Mouse (Mus musculus) liver, embryonic 14.5 days (tissue): Measurements from ENCODE around the gene Elmod2. TPM values are rescaled to one million over a fixed set of nuclear protein-coding genes. Genes with fewer than 3 reads are reported as not detected.

ENCODE experiments used
- ATAC-seq: fragments of 200-750 bp; cut with Nextera tagmentation; 2 replicates; pipeline ENCODE4 v1.8.0; 2017; ENCODE audit warnings: moderate number of reproducible peaks, mild to moderate bottlenecking, moderate library complexity; ENCODE audit not compliant: insufficient read depth
- DNase-seq, 3 experiments: peaks; one replicate each; pipeline ENCODE4 v3.0.0-alpha.2; 2012 to 2013; ENCODE audit warnings: low read depth in 3 of 3, low spot score in 3 of 3
- H3K27ac ChIP-seq: fragments of 300-500 bp; sonication (generic); 2 replicates; pipeline ENCODE4 v1.5.1; 2014; ENCODE audit warnings: moderate library complexity, mild to moderate bottlenecking, control low read depth, inconsistent platforms
- H3K27me3 ChIP-seq: fragments of 300-500 bp; sonication (generic); 2 replicates; pipeline ENCODE4 v1.6.1; 2014; ENCODE audit warnings: mild to moderate bottlenecking, low read length, moderate library complexity; ENCODE audit not compliant: control insufficient read depth, insufficient read depth
- H3K36me3 ChIP-seq: fragments of 300-500 bp; sonication (generic); replicated peaks from 2 replicates; pipeline ENCODE4 v1.6.1; 2014; ENCODE audit warnings: low read depth; ENCODE audit not compliant: control insufficient read depth, insufficient read depth
- H3K4me1 ChIP-seq, 2 experiments: fragments of 200-500 bp in 1 of 2; fragments of 300-500 bp in 1 of 2; sonication (generic) in 1 of 2; replicated peaks; 2 replicates each; pipeline ENCODE4 v1.6.1; 2012 to 2014; ENCODE audit warnings: antibody characterized with exemption in 1 of 2, inconsistent platforms in 1 of 2, low read length in 1 of 2; ENCODE audit not compliant: control insufficient read depth in 2 of 2, insufficient read depth in 2 of 2
- H3K4me2 ChIP-seq: fragments of 300-500 bp; sonication (generic); 2 replicates; pipeline ENCODE4 v1.6.1; 2014; ENCODE audit warnings: low read depth, mild to moderate bottlenecking, control low read depth, moderate library complexity
- H3K4me3 ChIP-seq, 2 experiments: fragments of 200-500 bp in 1 of 2; fragments of 300-500 bp in 1 of 2; sonication (generic) in 1 of 2; 2 replicates each; pipeline ENCODE4 v1.5.1; 2012 to 2014; ENCODE audit warnings: low read depth in 2 of 2, low read length in 2 of 2, mild to moderate bottlenecking in 2 of 2, control low read depth in 1 of 2, inconsistent platforms in 1 of 2, moderate library complexity in 1 of 2; ENCODE audit not compliant: insufficient read depth in 1 of 2
- H3K9ac ChIP-seq: fragments of 300-500 bp; sonication (generic); replicated peaks from 2 replicates; pipeline ENCODE4 v1.6.1; 2014; ENCODE audit warnings: mild to moderate bottlenecking, control low read depth, moderate library complexity
- H3K9me3 ChIP-seq: fragments of 300-500 bp; sonication (generic); 2 replicates; pipeline ENCODE4 v1.6.1; 2016; ENCODE audit warnings: low read length, mixed read lengths; ENCODE audit not compliant: control insufficient read depth
- CTCF ChIP-seq: IDR thresholded peaks from 2 replicates; pipeline ENCODE4 v1.5.1; 2016; ENCODE audit warnings: antibody characterized with exemption, low read depth, control low read depth
- EP300 ChIP-seq: IDR thresholded peaks from 2 replicates; pipeline ENCODE4 v1.6.1; 2016; ENCODE audit warnings: antibody characterized with exemption, low read depth
- WGBS: fragments of 180-500 bp; shearing (Covaris S2); extraction: QIAGEN DNeasy Blood & Tissue Kit; methylation state at CpG from one replicate; pipeline ENCODE4 v1.1.7; 2014; ENCODE audit not compliant: insufficient replicate concordance; 5-methylcytosine and 5-hydroxymethylcytosine counted together
- polyA plus RNA-seq, 2 experiments: library from polyadenylated mRNA; depleted of rRNA in 1 of 2; stranded (reverse) in 1 of 2; unstranded in 1 of 2; fragments of >200 nt; fragmentation: Nextera tagmentation in 1 of 2; extraction: Ambion mirVana in 1 of 2; gene quantifications; 2 replicates each; pipeline versions ENCODE4 v1.2.1 to v1.2.3; 2012 to 2014

Elmod2 gene
- polyA plus RNA-seq, 2 experiments: 2.9 to 6.3 TPM

- peak; percentile 20; the same call in 1 of the 2 replicates for TF ChIP-seq CTCF
- no peak for TF ChIP-seq EP300
- Histone ChIP-seq H3K27me3 (peaks cover 11% of the 10 kb centered on the region), H3K4me1 (no peaks in the 10 kb centered on the region), H3K9ac (no peak within 1 kb of the TSS), H3K9me3 (no peaks in the 10 kb centered on the region), H3K27ac (no peak within 1 kb of the TSS), H3K4me3 (no peak within 1 kb of the TSS), H3K4me2 (no peak within 1 kb of the TSS), H3K36me3 (no peaks in the 10 kb centered on the region)
- DNase-seq (no peak), ATAC-seq (no peak)
- WGBS: 6% methylated on average over 20 of the region's 20 CpGs
Observed at GRCm38 (mm10) chr8:83290176-83290575, 42.1 kb downstream of the Elmod2 start, which contains the start of gene Ucp1. Ucp1 (plus strand) TSS chr8:83290352.

- Histone ChIP-seq H3K27ac (no peak overlapping the region), H3K9ac (no peak overlapping the region), H3K9me3 (no peaks in the 10 kb centered on the region), H3K4me3 (no peak overlapping the region), H3K4me1 (no peaks in the 10 kb centered on the region), H3K4me2 (no peak overlapping the region), H3K27me3 (peaks cover 8% of the 10 kb centered on the region), H3K36me3 (no peaks in the 10 kb centered on the region)
- no peak for DNase-seq
- no peak for ATAC-seq
- 69% methylated on average over 8 of the region's 8 CpGs for WGBS
- no peak for TF ChIP-seq CTCF
- TF ChIP-seq EP300: no peak
Observed at GRCm38 (mm10) chr8:83285391-83285790, 46.9 kb downstream of the Elmod2 start.

- 64% methylated on average over 6 of the region's 6 CpGs for WGBS
- DNase-seq: no peak
- H3K4me1 ChIP-seq: no peaks in the 10 kb centered on the region
Observed at GRCm38 (mm10) chr8:83278431-83278830, 53.9 kb downstream of the Elmod2 start.

GRCm38 (mm10) chr8:83274470-83274869, 57.8 kb downstream of the Elmod2 start:
- no peaks in the 10 kb centered on the region for H3K9me3 ChIP-seq
- H3K27me3 ChIP-seq: no peaks in the 10 kb centered on the region
- no peak overlapping the region for H3K9ac ChIP-seq
- H3K4me1 ChIP-seq: no peaks in the 10 kb centered on the region
- ATAC-seq (no peak), DNase-seq (no peak)
- H3K4me2 ChIP-seq: no peak overlapping the region
- WGBS: 49% methylated on average over 11 of the region's 11 CpGs
- no peak overlapping the region for H3K4me3 ChIP-seq
- H3K27ac ChIP-seq: no peak overlapping the region
- no peaks in the 10 kb centered on the region for H3K36me3 ChIP-seq
- TF ChIP-seq EP300 (no peak), CTCF (no peak)

More at GRCm38 (mm10) chr8:83278431-83278830, 53.9 kb downstream of the Elmod2 start:
- Histone ChIP-seq H3K36me3 (no peaks in the 10 kb centered on the region), H3K4me2 (no peak overlapping the region), H3K27me3 (no peaks in the 10 kb centered on the region), H3K27ac (no peak overlapping the region), H3K9ac (no peak overlapping the region), H3K9me3 (no peaks in the 10 kb centered on the region), H3K4me3 (no peak overlapping the region)
- ATAC-seq: no peak
- TF ChIP-seq EP300 (no peak), CTCF (no peak)

GRCm38 (mm10) chr8:83272464-83272863, 59.8 kb downstream of the Elmod2 start:
- Histone ChIP-seq H3K4me1 (no peaks in the 10 kb centered on the region), H3K36me3 (no peaks in the 10 kb centered on the region), H3K9me3 (no peaks in the 10 kb centered on the region), H3K4me2 (no peak overlapping the region), H3K4me3 (no peak overlapping the region), H3K27me3 (no peaks in the 10 kb centered on the region), H3K27ac (no peak overlapping the region), H3K9ac (no peak overlapping the region)
- ATAC-seq (no peak), DNase-seq (no peak)
- TF ChIP-seq EP300 (no peak), CTCF (no peak)
- 70% methylated on average over 10 of the region's 10 CpGs for WGBS
